Comparison of ENCODE assay signal across 8 mouse cellular contexts in genomic region chr10:71284131-71284510, GRCm38 (mm10). TPM values are rescaled to one million over a fixed set of nuclear protein-coding genes. Genes with fewer than 3 reads are reported as not detected.
DNase-seq lines count a peak whose midpoint lies in the region; ATAC-seq and TF ChIP-seq lines count a peak whose summit lies in the region.

No protein-coding gene starts in this region.

- no peak for TF ChIP-seq POLR2A in embryonic fibroblast, embryonic 13.5 days (IDR thresholded peaks at IDR 0.05; ENCODE audit: low read depth, low read length)

- peak overlapping the region; percentile 91 for H3K9ac ChIP-seq in lung, embryonic 14.5 days
- H3K9ac ChIP-seq in intestine, postnatal 0 days (ENCODE audit: low read depth, low read length), result peak overlapping the region; percentile 89
- peak overlapping the region; percentile 92 for H3K9ac ChIP-seq in neural tube, embryonic 15.5 days (replicated peaks)

- peak overlapping the region; percentile 93 for H3K4me3 ChIP-seq in lung, embryonic 14.5 days (ENCODE audit: low read depth, low read length)
- peak overlapping the region; percentile 81 for H3K4me3 ChIP-seq in embryonic fibroblast, embryonic 13.5 days (ENCODE audit: insufficient read depth, low read length)
- H3K4me3 ChIP-seq in intestine, postnatal 0 days (ENCODE audit: low read depth, low read length), result peak overlapping the region; percentile 96
- H3K4me3 ChIP-seq in neural tube, embryonic 15.5 days (replicated peaks), result peak overlapping the region; percentile 84

- 7% methylated on average over 8 of the region's 8 CpGs for WGBS in lung, embryonic 14.5 days
- 9% methylated on average over 8 of the region's 8 CpGs for WGBS in intestine, postnatal 0 days
- WGBS in neural tube, embryonic 15.5 days, result 4% methylated on average over 8 of the region's 8 CpGs

- peak overlapping the region; percentile 75 for H3K4me2 ChIP-seq in lung, embryonic 14.5 days
- peak overlapping the region; percentile 83 for H3K4me2 ChIP-seq in intestine, postnatal 0 days (replicated peaks; ENCODE audit: low read depth)
- peak overlapping the region; percentile 67 for H3K4me2 ChIP-seq in neural tube, embryonic 15.5 days

- no peak for TF ChIP-seq CTCF in lung, embryonic 14.5 days (IDR thresholded peaks at IDR 0.05; ENCODE audit: low read depth)
- TF ChIP-seq CTCF in embryonic fibroblast, embryonic 13.5 days (IDR thresholded peaks at IDR 0.05; ENCODE audit: borderline replicate concordance, insufficient read depth, low read length), result no peak
- no peak for TF ChIP-seq CTCF in intestine, postnatal 0 days (IDR thresholded peaks at IDR 0.05; ENCODE audit: low read depth)

- H3K9me3 ChIP-seq in lung, embryonic 14.5 days (ENCODE audit: low read depth, low read length), result no peaks in the 10 kb centered on the region
- H3K9me3 ChIP-seq in intestine, postnatal 0 days (ENCODE audit: control insufficient read depth), result no peaks in the 10 kb centered on the region
- no peaks in the 10 kb centered on the region for H3K9me3 ChIP-seq in neural tube, embryonic 15.5 days (replicated peaks)

- H3K36me3 ChIP-seq in lung, embryonic 14.5 days (ENCODE audit: insufficient read depth), result 0 out of 2 replicates have a peak, but pooled peaks cover 3% of the 10 kb centered on the region
- H3K36me3 ChIP-seq in intestine, postnatal 0 days (ENCODE audit: control insufficient read depth, insufficient read depth), result no peaks in the 10 kb centered on the region
- H3K36me3 ChIP-seq in neural tube, embryonic 15.5 days, result no peaks in the 10 kb centered on the region

- DNase-seq in lung, embryonic 14.5 days, result no peak
- no peak for DNase-seq in lung, postnatal 25 days (ENCODE audit: low spot score)
- no peak for DNase-seq in layer of hippocampus, adult 9-11 months
- no peak for DNase-seq in thymus, postnatal 14 days

- 0 out of 2 replicates have a peak, but pooled peaks cover 4% of the 10 kb centered on the region for H3K4me1 ChIP-seq in lung, embryonic 14.5 days (ENCODE audit: insufficient read depth)
- no peaks in the 10 kb centered on the region for H3K4me1 ChIP-seq in embryonic fibroblast, embryonic 13.5 days (ENCODE audit: control insufficient read depth, insufficient read depth, low read length)
- H3K4me1 ChIP-seq in intestine, postnatal 0 days (replicated peaks; ENCODE audit: control insufficient read depth, insufficient read depth, low read length), result 0 out of 2 replicates have a peak, but pooled peaks cover 3% of the 10 kb centered on the region
- peaks cover 38% of the 10 kb centered on the region for H3K4me1 ChIP-seq in neural tube, embryonic 15.5 days

- H3K27me3 ChIP-seq in lung, embryonic 14.5 days (ENCODE audit: insufficient read depth, low read length), result no peaks in the 10 kb centered on the region
- H3K27me3 ChIP-seq in intestine, postnatal 0 days (replicated peaks; ENCODE audit: control insufficient read depth, insufficient read depth, low read length), result no peaks in the 10 kb centered on the region
- no peaks in the 10 kb centered on the region for H3K27me3 ChIP-seq in neural tube, embryonic 15.5 days (replicated peaks)

- no peak overlapping the region for H3K27ac ChIP-seq in lung, embryonic 14.5 days (ENCODE audit: low read depth)
- H3K27ac ChIP-seq in embryonic fibroblast, embryonic 13.5 days (ENCODE audit: insufficient read depth, low read length), result no peak overlapping the region
- no peak overlapping the region for H3K27ac ChIP-seq in intestine, postnatal 0 days (ENCODE audit: low read depth, low read length)
- peak overlapping the region; percentile 89 for H3K27ac ChIP-seq in neural tube, embryonic 15.5 days (replicated peaks)

- no peak for ATAC-seq in lung, embryonic 14.5 days (ENCODE audit: insufficient read depth)
- ATAC-seq in intestine, postnatal 0 days, result no peak
- no peak for ATAC-seq in neural tube, embryonic 15.5 days (ENCODE audit: low FRiP score)
- ATAC-seq in activated CD4-positive, CD25-positive, alpha-beta regulatory T cell, adult 4 months, result no peak

RNA-seq across cellular contexts. Expression of gene Ube2d1, which starts 0.9 kb away (rescaled TPM):
- 71.6 and 74.1 TPM in 2 replicates for polyA plus RNA-seq in lung, embryonic 14.5 days (2014; fragmentation: Nextera tagmentation; extraction: Ambion mirVana)
- polyA plus RNA-seq in embryonic fibroblast, embryonic 13.5 days (2011; ENCODE audit: insufficient read length, low read depth, missing spikeins), result 56.3 and 61.8 TPM in 2 replicates
- 29.9 and 33.6 TPM in 2 replicates for polyA plus RNA-seq in intestine, postnatal 0 days (2015; fragmentation: Nextera tagmentation; extraction: Ambion mirVana)
- 135 and 151 TPM in 2 replicates for polyA plus RNA-seq in neural tube, embryonic 15.5 days (2015; fragmentation: Nextera tagmentation; extraction: Ambion mirVana)
- 10 to 100 TPM; 17.8 to 19.7 TPM for polyA plus RNA-seq in activated CD4-positive, CD25-positive, alpha-beta regulatory T cell, adult 4 months (2017; shearing (Covaris generic))

RNA-seq across cellular contexts. Expression of gene Tfam, which starts 46.0 kb away (rescaled TPM):
- 71.3 and 71.7 TPM in 2 replicates for polyA plus RNA-seq in lung, embryonic 14.5 days (2014; fragmentation: Nextera tagmentation; extraction: Ambion mirVana)
- polyA plus RNA-seq in embryonic fibroblast, embryonic 13.5 days (2011; ENCODE audit: insufficient read length, low read depth, missing spikeins), result 35.8 and 43.6 TPM in 2 replicates
- polyA plus RNA-seq in intestine, postnatal 0 days (2015; fragmentation: Nextera tagmentation; extraction: Ambion mirVana), result 37.2 and 37.7 TPM in 2 replicates
- 47.8 and 60.8 TPM in 2 replicates for polyA plus RNA-seq in neural tube, embryonic 15.5 days (2015; fragmentation: Nextera tagmentation; extraction: Ambion mirVana)
- 10 to 100 TPM; 78.5 to 88.7 TPM for polyA plus RNA-seq in activated CD4-positive, CD25-positive, alpha-beta regulatory T cell, adult 4 months (2017; shearing (Covaris generic))
